28 mouse cellular contexts compared by ENCODE assay signal in genomic region chr12:69143460-69143859, GRCm38 (mm10). TPM values are rescaled to one million over a fixed set of nuclear protein-coding genes. Genes with fewer than 3 reads are reported as not detected.
A peak's percentile ranks its signal among the peaks of the same experiment; 100 is the strongest.
DNase-seq lines count a peak whose midpoint lies in the region; ATAC-seq and TF ChIP-seq lines count a peak whose summit lies in the region.
"Had no signal": no experiment of that assay in that cellular context is flagged by ENCODE, and none has a peak within 500 bp of the region (broad histone marks: within the 10 kb centered on the region; RNA-seq: fewer than 3 reads in every experiment).

No protein-coding gene starts in this region.

- no peaks in the 10 kb centered on the region for H3K4me1 ChIP-seq in midbrain, embryonic 13.5 days (replicated peaks)
- H3K4me1 ChIP-seq in midbrain, embryonic 15.5 days = no peaks in the 10 kb centered on the region
- H3K4me1 ChIP-seq in testis, adult 2 months (ENCODE audit: control insufficient read depth, insufficient read depth, low read length) = peaks cover 10% of the 10 kb centered on the region
- H3K4me1 ChIP-seq: embryonic facial prominence, embryonic 13.5 days; embryonic facial prominence, embryonic 15.5 days; forebrain, embryonic 10.5 days; forebrain, embryonic 12.5 days had no signal

- no peak overlapping the region for H3K4me3 ChIP-seq in midbrain, embryonic 13.5 days (replicated peaks)
- H3K4me3 ChIP-seq in midbrain, embryonic 15.5 days = no peak overlapping the region
- H3K4me3 ChIP-seq in testis, adult 2 months (ENCODE audit: control insufficient read depth, low read depth, low read length) = no peak overlapping the region
- H3K4me3 ChIP-seq: embryonic facial prominence, embryonic 13.5 days; embryonic facial prominence, embryonic 15.5 days; erythroblast, embryonic 14.5 days; forebrain, embryonic 10.5 days; forebrain, embryonic 12.5 days had no signal

- no peak overlapping the region for H3K27ac ChIP-seq in midbrain, embryonic 13.5 days
- no peak overlapping the region for H3K27ac ChIP-seq in midbrain, embryonic 15.5 days
- no peak overlapping the region for H3K27ac ChIP-seq in testis, adult 2 months (ENCODE audit: control insufficient read depth, insufficient read depth, low read depth, low read length)
- H3K27ac ChIP-seq: embryonic facial prominence, embryonic 13.5 days; embryonic facial prominence, embryonic 15.5 days; forebrain, embryonic 10.5 days; forebrain, embryonic 12.5 days had no signal

- TF ChIP-seq POLR2A in testis, adult 2 months (IDR thresholded peaks at IDR 0.05; ENCODE audit: control insufficient read depth, low read depth, low read length) = peak; percentile 19; the same call in 1 of the 2 replicates

- no peak overlapping the region for H3K4me2 ChIP-seq in midbrain, embryonic 13.5 days (replicated peaks)
- no peak overlapping the region for H3K4me2 ChIP-seq in midbrain, embryonic 15.5 days
- H3K4me2 ChIP-seq: embryonic facial prominence, embryonic 13.5 days; embryonic facial prominence, embryonic 15.5 days; forebrain, embryonic 12.5 days had no signal

- H3K36me3 ChIP-seq in midbrain, embryonic 13.5 days = no peaks in the 10 kb centered on the region
- no peaks in the 10 kb centered on the region for H3K36me3 ChIP-seq in midbrain, embryonic 15.5 days (replicated peaks)
- no peaks in the 10 kb centered on the region for H3K36me3 ChIP-seq in testis, adult 2 months (ENCODE audit: control insufficient read depth, insufficient read depth, low read length)
- H3K36me3 ChIP-seq: embryonic facial prominence, embryonic 13.5 days; embryonic facial prominence, embryonic 15.5 days; forebrain, embryonic 10.5 days; forebrain, embryonic 12.5 days; G1E had no signal

- TF ChIP-seq CTCF in testis, adult 2 months (IDR thresholded peaks at IDR 0.05; ENCODE audit: control insufficient read depth, insufficient read depth, insufficient replicate concordance, low read depth, low read length) = no peak

- DNase-seq in testis, postnatal 14 days (ENCODE audit: low spot score) = peak; percentile 51
- no peak for DNase-seq in cerebellum, adult 18-20 months
- DNase-seq: adrenal gland, adult 8-10 months; adrenal gland, postnatal 14 days; adrenal gland, postnatal 36 days; cerebellum, adult 11-12 months; cerebellum, adult 8-10 months; cerebellum, adult 9-11 months; cerebellum, postnatal 14 days; cerebellum, postnatal 36 days; embryo, embryonic 11 days had no signal

- no peaks in the 10 kb centered on the region for H3K27me3 ChIP-seq in midbrain, embryonic 13.5 days
- H3K27me3 ChIP-seq in midbrain, embryonic 15.5 days (replicated peaks) = no peaks in the 10 kb centered on the region
- H3K27me3 ChIP-seq in testis, adult 2 months (ENCODE audit: control insufficient read depth, insufficient read depth, low read length) = no peaks in the 10 kb centered on the region
- H3K27me3 ChIP-seq: CH12.LX; embryonic facial prominence, embryonic 13.5 days; embryonic facial prominence, embryonic 15.5 days; forebrain, embryonic 12.5 days; Patski had no signal

- no peaks in the 10 kb centered on the region for H3K9me3 ChIP-seq in midbrain, embryonic 13.5 days
- no peaks in the 10 kb centered on the region for H3K9me3 ChIP-seq in midbrain, embryonic 15.5 days
- H3K9me3 ChIP-seq: embryonic facial prominence, embryonic 13.5 days; embryonic facial prominence, embryonic 15.5 days; forebrain, embryonic 10.5 days; forebrain, embryonic 12.5 days; G1E had no signal

- WGBS in midbrain, embryonic 13.5 days = 71% methylated on average over 6 of the region's 6 CpGs
- 73% methylated on average over 6 of the region's 6 CpGs for WGBS in midbrain, embryonic 15.5 days

- 0 out of 2 replicates have a peak, but pooled peaks have one; percentile 34 for ATAC-seq in midbrain, embryonic 13.5 days
- no peak for ATAC-seq in midbrain, embryonic 15.5 days (replicated peaks)
- ATAC-seq in monocyte, adult 5-6 weeks (replicated peaks; ENCODE audit: insufficient number of reproducible peaks, low FRiP score, low TSS enrichment, poor library complexity, severe bottlenecking) = peak; percentile 27; the same call in 1 of the 2 replicates
- no peak for ATAC-seq in CD4-positive, CD25-positive, alpha-beta regulatory T cell, adult 4 months
- ATAC-seq: activated CD4-positive, CD25-positive, alpha-beta regulatory T cell, adult 4 months; forebrain, embryonic 14.5 days; forebrain, embryonic 16.5 days; Patski had no signal

- no peak overlapping the region for H3K9ac ChIP-seq in midbrain, embryonic 13.5 days (replicated peaks)
- H3K9ac ChIP-seq in midbrain, embryonic 15.5 days = no peak overlapping the region
- H3K9ac ChIP-seq: embryonic facial prominence, embryonic 13.5 days; embryonic facial prominence, embryonic 15.5 days; forebrain, embryonic 12.5 days had no signal

RNA-seq across cellular contexts. Expression of gene Rps29, which starts 15.5 kb away (rescaled TPM):
- 1,365 and 1,372 TPM in 2 replicates for polyA plus RNA-seq in midbrain, embryonic 13.5 days (2015; fragmentation: Nextera tagmentation; extraction: Ambion mirVana)
- 1,021 and 1,031 TPM in 2 replicates for polyA plus RNA-seq in midbrain, embryonic 15.5 days (2015; fragmentation: Nextera tagmentation; extraction: Ambion mirVana)
- total RNA-seq in monocyte, adult 5-6 weeks (2017) = 1,859 to 3,089 TPM (median 2,901 TPM) in 3 replicates
- polyA plus RNA-seq in testis, adult 2 months (2012; rRNA removed) = 1,043 and 1,232 TPM in 2 replicates
- 1,000 to 10,000 TPM; 2,079 to 4,258 TPM for polyA plus RNA-seq in CD4-positive, CD25-positive, alpha-beta regulatory T cell, adult 4 months (2017; shearing (Covaris generic))

RNA-seq across cellular contexts. Expression of gene Lrr1, which starts 25.2 kb away (rescaled TPM):
- 9.7 and 11.0 TPM in 2 replicates for polyA plus RNA-seq in midbrain, embryonic 13.5 days (2015; fragmentation: Nextera tagmentation; extraction: Ambion mirVana)
- polyA plus RNA-seq in midbrain, embryonic 15.5 days (2015; fragmentation: Nextera tagmentation; extraction: Ambion mirVana) = 2.7 and 3.3 TPM in 2 replicates
- total RNA-seq in monocyte, adult 5-6 weeks (2017) = not detected in 3 replicates
- 2.3 and 3.3 TPM in 2 replicates for polyA plus RNA-seq in testis, adult 2 months (2012; rRNA removed)
- under 1 TPM; 0.70 to 0.71 TPM for polyA plus RNA-seq in CD4-positive, CD25-positive, alpha-beta regulatory T cell, adult 4 months (2017; shearing (Covaris generic))
- total RNA-seq: adrenal gland, adult 18-20 months; adrenal gland, adult 8-10 months had no signal

RNA-seq across cellular contexts. Expression of gene Rpl36al, which starts 40.4 kb away (rescaled TPM):
- 369 and 374 TPM in 2 replicates for polyA plus RNA-seq in midbrain, embryonic 13.5 days (2015; fragmentation: Nextera tagmentation; extraction: Ambion mirVana)
- 274 and 297 TPM in 2 replicates for polyA plus RNA-seq in midbrain, embryonic 15.5 days (2015; fragmentation: Nextera tagmentation; extraction: Ambion mirVana)
- total RNA-seq in monocyte, adult 5-6 weeks (2017) = 578 to 776 TPM (median 649 TPM) in 3 replicates
- polyA plus RNA-seq in testis, adult 2 months (2012; rRNA removed) = 144 and 183 TPM in 2 replicates
- polyA plus RNA-seq in CD4-positive, CD25-positive, alpha-beta regulatory T cell, adult 4 months (2017; shearing (Covaris generic)) = 100 to 1,000 TPM; 393 to 542 TPM

RNA-seq across cellular contexts. Expression of gene Mgat2, which starts 40.5 kb away (rescaled TPM):
- 32.0 and 35.0 TPM in 2 replicates for polyA plus RNA-seq in midbrain, embryonic 13.5 days (2015; fragmentation: Nextera tagmentation; extraction: Ambion mirVana)
- 38.5 and 39.4 TPM in 2 replicates for polyA plus RNA-seq in midbrain, embryonic 15.5 days (2015; fragmentation: Nextera tagmentation; extraction: Ambion mirVana)
- 70.5 to 79.5 TPM (median 70.6 TPM) in 3 replicates for total RNA-seq in monocyte, adult 5-6 weeks (2017)
- polyA plus RNA-seq in testis, adult 2 months (2012; rRNA removed) = 10.2 and 12.0 TPM in 2 replicates
- polyA plus RNA-seq in CD4-positive, CD25-positive, alpha-beta regulatory T cell, adult 4 months (2017; shearing (Covaris generic)) = 10 to 100 TPM in 1 of 2 experiments, 1 to 10 TPM in 1; 7.0 to 18.8 TPM

RNA-seq across cellular contexts. Expression of gene Gm49383, which starts 53.4 kb away (rescaled TPM):
- 20.7 and 24.5 TPM in 2 replicates for polyA plus RNA-seq in midbrain, embryonic 13.5 days (2015; fragmentation: Nextera tagmentation; extraction: Ambion mirVana)
- 12.7 and 14.6 TPM in 2 replicates for polyA plus RNA-seq in midbrain, embryonic 15.5 days (2015; fragmentation: Nextera tagmentation; extraction: Ambion mirVana)
- 9.2 to 15.1 TPM (median 9.6 TPM) in 3 replicates for total RNA-seq in monocyte, adult 5-6 weeks (2017)
- polyA plus RNA-seq in testis, adult 2 months (2012; rRNA removed) = 0.11 TPM in 1 of 2 replicates, not detected in the other
- 10 to 100 TPM in 1 of 2 experiments, 1 to 10 TPM in 1; 8.3 to 10.7 TPM for polyA plus RNA-seq in CD4-positive, CD25-positive, alpha-beta regulatory T cell, adult 4 months (2017; shearing (Covaris generic))
- polyA plus RNA-seq: erythroblast, embryonic 14.5 days had no signal

Comparison
In these comparisons a context has a peak if more than half of its experiments do, and no peak if none do; other contexts are left out.
1. ATAC-seq: peak in midbrain, embryonic 13.5 days (single experiment) and monocyte, adult 5-6 weeks (single experiment); none in midbrain, embryonic 15.5 days (single experiment) and CD4-positive, CD25-positive, alpha-beta regulatory T cell, adult 4 months (single experiment).